Comparison of ENCODE assay signal across 32 mouse cellular contexts in genomic region chr1:38422921-38423320, GRCm38 (mm10).
"Had no signal": no experiment of that assay in that cellular context is flagged by ENCODE, and none has a peak within 500 bp of the region (broad histone marks: within the 10 kb centered on the region; RNA-seq: fewer than 3 reads in every experiment).

No protein-coding gene starts in this region.

- H3K4me3 ChIP-seq: heart, embryonic 15.5 days; hindbrain, embryonic 10.5 days; hindbrain, embryonic 12.5 days; hindbrain, embryonic 13.5 days; hindbrain, embryonic 15.5 days; intestine, embryonic 15.5 days; kidney, embryonic 15.5 days; layer of hippocampus, adult 2 months; left cerebral cortex, adult 2 months had no signal

- H3K9ac ChIP-seq: heart, embryonic 15.5 days; hindbrain, embryonic 12.5 days; hindbrain, embryonic 13.5 days; hindbrain, embryonic 14.5 days; hindbrain, embryonic 15.5 days; intestine, embryonic 15.5 days; kidney, embryonic 15.5 days had no signal

- H3K27me3 ChIP-seq: heart, embryonic 15.5 days; hindbrain, embryonic 12.5 days; hindbrain, embryonic 13.5 days; hindbrain, embryonic 15.5 days; intestine, embryonic 15.5 days; kidney, embryonic 15.5 days had no signal

- H3K4me1 ChIP-seq: intestine, embryonic 15.5 days had no signal

- ATAC-seq: hindbrain, embryonic 16.5 days; hindbrain, postnatal 0 days; inflammation-experienced regulatory T-cells, adult 6 months; intestine, embryonic 15.5 days; intestine, embryonic 16.5 days; intestine, postnatal 0 days had no signal

- H3K9me3 ChIP-seq: heart, embryonic 15.5 days; hindbrain, embryonic 10.5 days; hindbrain, embryonic 12.5 days; hindbrain, embryonic 13.5 days; hindbrain, embryonic 15.5 days; intestine, embryonic 15.5 days; kidney, embryonic 15.5 days had no signal

- H3K4me2 ChIP-seq: heart, embryonic 15.5 days; hindbrain, embryonic 12.5 days; hindbrain, embryonic 13.5 days; hindbrain, embryonic 14.5 days; hindbrain, embryonic 15.5 days; intestine, embryonic 15.5 days; kidney, embryonic 15.5 days had no signal

- H3K36me3 ChIP-seq: heart, embryonic 15.5 days; hindbrain, embryonic 12.5 days; hindbrain, embryonic 13.5 days; hindbrain, embryonic 15.5 days; intestine, embryonic 15.5 days; kidney, embryonic 15.5 days had no signal

- DNase-seq: heart, postnatal 10 days; heart, postnatal 14 days; heart, postnatal 36 days; heart, postnatal 4 days; kidney, adult 11 months; kidney, adult 18-20 months; kidney, adult 2 months; kidney, adult 8-10 months; kidney, adult 9 months; kidney, postnatal 10 days; kidney, postnatal 14 days; kidney, postnatal 25 days; kidney, postnatal 36 days; kidney, postnatal 4 days; layer of hippocampus, adult 9-11 months; layer of hippocampus, postnatal 36 days had no signal

- H3K27ac ChIP-seq: heart, embryonic 15.5 days; hindbrain, embryonic 10.5 days; hindbrain, embryonic 12.5 days; hindbrain, embryonic 13.5 days; hindbrain, embryonic 14.5 days; hindbrain, embryonic 15.5 days; hindbrain, postnatal 0 days; intestine, embryonic 15.5 days; kidney, embryonic 15.5 days; kidney, postnatal 0 days; left cerebral cortex, adult 2 months had no signal
